Mouse (Mus musculus) c-Kit-negative CD71-positive TER-119-positive erythroid progenitor cells, embryonic 14.5 days (primary cell): ENCODE measurements around the gene Olfr1188.
"Not testable (repeated sequence)": the region's sequence is repeated elsewhere in the genome, so short reads cannot be mapped to it uniquely, and the experiment has no call there.

Source experiments
- DNase-seq: peaks from one replicate; pipeline ENCODE4 v3.0.0-alpha.2; 2013; ENCODE audit warnings: low read depth, low spot score

Gene Olfr1188

GRCm38 (mm10) chr2:88556635-88557034, at the start of gene Olfr1188:
Olfr1188 (plus strand) TSS chr2:88556935.
- DNase-seq: no peak

DNA sequence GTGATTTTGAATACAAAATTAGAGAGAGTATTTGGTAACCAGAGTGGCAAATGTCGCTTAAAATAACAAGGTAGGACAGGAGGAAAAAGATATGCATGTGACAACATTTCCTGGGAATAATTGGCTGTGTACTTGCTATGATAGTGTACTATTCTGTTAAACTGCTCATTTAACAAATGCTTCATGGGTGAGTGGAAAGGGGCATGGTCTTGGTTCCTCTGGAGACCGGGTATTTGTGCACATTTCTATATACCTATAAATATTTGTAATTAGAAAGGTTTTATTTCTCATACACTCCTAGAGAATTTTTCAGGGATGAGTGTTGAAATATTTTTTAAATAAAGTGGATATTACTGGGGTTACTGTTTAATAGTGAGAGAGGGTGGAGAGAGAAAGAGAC, 38.5 kb upstream of the Olfr1188 start, which contains the start of gene Olfr1186:
TSS of gene Olfr1186 (plus strand) at position 301 of the 400 bp plus-strand sequence.
- no peak for DNase-seq

DNA sequence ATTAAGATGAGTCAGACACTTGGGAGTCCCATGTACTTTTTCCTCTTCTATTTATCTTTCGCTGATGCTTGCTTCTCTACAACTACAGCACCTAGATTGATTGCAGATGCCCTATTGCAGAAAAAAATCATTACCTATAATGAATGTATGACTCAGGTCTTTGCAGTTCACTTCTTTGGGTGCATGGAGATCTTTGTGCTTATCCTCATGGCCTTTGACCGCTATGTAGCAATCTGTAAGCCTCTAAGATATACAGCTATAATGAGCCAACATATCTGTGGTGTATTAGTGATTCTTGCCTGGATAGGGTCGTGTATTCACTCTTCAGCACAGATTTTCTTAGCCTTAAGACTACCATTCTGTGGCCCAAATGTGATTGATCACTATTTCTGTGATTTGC, 31.0 kb upstream of the Olfr1188 start:
- DNase-seq: no peak

DNA sequence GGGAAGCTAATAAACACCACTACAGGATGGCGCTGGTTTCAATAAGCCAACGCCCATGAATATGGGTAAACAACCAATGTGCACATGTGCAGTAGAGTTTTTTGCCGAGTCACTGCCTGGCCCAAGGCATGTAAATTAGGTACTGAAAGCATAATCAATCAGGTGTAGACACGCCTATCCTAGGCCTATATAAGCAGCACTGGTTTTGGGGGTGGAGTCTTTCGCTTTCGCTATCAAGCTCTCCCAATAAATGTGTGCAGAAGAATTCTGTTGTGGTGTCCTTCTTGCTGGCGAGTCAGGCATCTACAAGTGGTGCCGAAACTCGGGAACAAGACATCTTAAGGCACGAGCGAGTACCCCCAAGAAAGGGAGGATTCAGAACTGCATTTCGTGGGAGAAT, 16.0 kb downstream of the Olfr1188 start:
- not testable (repeated sequence) for DNase-seq

DNA sequence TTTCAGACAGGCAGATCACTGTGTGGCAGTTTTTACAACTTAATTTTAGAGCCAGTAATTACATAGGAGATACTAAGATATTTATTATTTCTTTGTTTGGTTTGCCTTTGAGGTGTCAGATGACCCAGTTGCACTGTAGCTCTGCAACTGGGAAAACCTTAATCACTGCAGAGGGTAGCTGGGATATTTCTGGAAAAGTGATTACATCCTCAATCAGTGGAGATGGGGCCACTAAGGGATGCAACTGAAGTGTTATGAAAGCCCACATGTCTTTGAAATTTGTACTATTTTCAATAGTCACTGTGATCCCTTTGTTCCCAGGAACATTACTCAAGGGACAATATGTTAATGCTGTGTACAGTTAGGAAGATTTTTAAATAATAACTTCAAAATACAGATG, 29.4 kb downstream of the Olfr1188 start, which contains the start of gene Olfr1189:
TSS of gene Olfr1189 (plus strand) at position 301 of the 400 bp plus-strand sequence.
- DNase-seq: no peak
